Mouse (Mus musculus) MEL (cell line): ENCODE data around the gene Sh2d3c. TPM values are rescaled to one million over a fixed set of nuclear protein-coding genes. Genes with fewer than 3 reads are reported as not detected.

Experiments
- DNase-seq: peaks from one replicate; pipeline ENCODE4 v3.0.0; 2011; ENCODE audit warnings: low read depth, low spot score
- H3K27ac ChIP-seq: 2 replicates; pipeline ENCODE4 v1.5.1; 2012; ENCODE audit warnings: low read depth, mild to moderate bottlenecking, control low read depth, low read length, moderate library complexity; ENCODE audit not compliant: control insufficient read depth
- H3K27me3 ChIP-seq, 2 experiments: fragments of 150-350 bp in 1 of 2; sonication (generic) in 1 of 2; 2 replicates each; pipeline ENCODE4 v1.6.1; 2012; ENCODE audit warnings: low read length in 2 of 2, mild to moderate bottlenecking in 2 of 2, improper control_type of control experiment in 1 of 2, moderate library complexity in 1 of 2; ENCODE audit not compliant: insufficient read depth in 2 of 2, control insufficient read depth in 1 of 2
- H3K36me3 ChIP-seq, 2 experiments: 2 replicates each; pipeline ENCODE4 v1.6.1; 2012 to 2014; ENCODE audit warnings: low read length in 2 of 2, improper control_type of control experiment in 1 of 2, inconsistent platforms in 1 of 2, mild to moderate bottlenecking in 1 of 2; ENCODE audit not compliant: insufficient read depth in 2 of 2, control insufficient read depth in 1 of 2
- H3K4me1 ChIP-seq, 2 experiments: fragments of 150-350 bp in 1 of 2; sonication (generic) in 1 of 2; 2 replicates each; pipeline ENCODE4 v1.6.1; 2012; ENCODE audit warnings: low read length in 2 of 2, improper control_type of control experiment in 1 of 2, mild to moderate bottlenecking in 1 of 2; ENCODE audit not compliant: insufficient read depth in 2 of 2, control insufficient read depth in 1 of 2
- H3K4me3 ChIP-seq, 2 experiments: fragments of 150-350 bp in 1 of 2; sonication (generic) in 1 of 2; 2 replicates each; pipeline ENCODE4 v1.5.1; 2012; ENCODE audit warnings: low read depth in 2 of 2, low read length in 2 of 2, mild to moderate bottlenecking in 2 of 2, moderate library complexity in 2 of 2, control low read depth in 1 of 2, improper control_type of control experiment in 1 of 2; ENCODE audit not compliant: control insufficient read depth in 1 of 2, insufficient read depth in 1 of 2
- H3K79me2 ChIP-seq: 2 replicates; pipeline ENCODE4 v1.6.1; 2012; ENCODE audit warnings: mild to moderate bottlenecking, low read length, moderate library complexity; ENCODE audit not compliant: control insufficient read depth, poor library complexity, insufficient read depth
- H3K9ac ChIP-seq: 2 replicates; pipeline ENCODE4 v1.6.1; 2012; ENCODE audit warnings: low read depth, mild to moderate bottlenecking, control low read depth, low read length, moderate library complexity; ENCODE audit not compliant: control insufficient read depth, poor library complexity, severe bottlenecking
- H3K9me3 ChIP-seq: fragments of 150-350 bp; sonication (generic); replicated peaks from 2 replicates; pipeline ENCODE4 v1.6.1; 2012; ENCODE audit warnings: mild to moderate bottlenecking, low read length, improper control_type of control experiment, moderate library complexity; ENCODE audit not compliant: insufficient read depth
- CHD1 ChIP-seq: IDR thresholded peaks from 2 replicates; pipeline ENCODE4 v1.6.1; 2012; ENCODE audit warnings: low read depth, mild to moderate bottlenecking, inconsistent platforms, low read length, improper control_type of control experiment
- CTCF ChIP-seq, 3 experiments: IDR thresholded peaks in 2 of 3; conservative IDR thresholded peaks in 1 of 3; 2 replicates each; pipeline ENCODE4 v1.5.1; 2011 to 2012; ENCODE audit warnings: low read length in 3 of 3, low read depth in 2 of 3, mild to moderate bottlenecking in 2 of 3, improper control_type of control experiment in 1 of 3, inconsistent platforms in 1 of 3, mixed read lengths in 1 of 3, moderate library complexity in 1 of 3; ENCODE audit not compliant: control insufficient read depth in 1 of 3, insufficient read depth in 1 of 3, poor library complexity in 1 of 3, severe bottlenecking in 1 of 3
- E2F4 ChIP-seq: IDR thresholded peaks from 2 replicates; pipeline ENCODE4 v1.6.1; 2011; ENCODE audit warnings: low read depth, low read length, improper control_type of control experiment, borderline replicate concordance
- HCFC1 ChIP-seq: IDR thresholded peaks from 2 replicates; pipeline ENCODE4 v1.6.1; 2012; ENCODE audit warnings: low read depth, mild to moderate bottlenecking, inconsistent platforms, low read length, improper control_type of control experiment, moderate library complexity
- MAFK ChIP-seq: IDR thresholded peaks from 2 replicates; pipeline ENCODE4 v1.6.1; 2011; ENCODE audit warnings: low read depth, mild to moderate bottlenecking, low read length, improper control_type of control experiment, borderline replicate concordance
- MAX ChIP-seq: IDR thresholded peaks from 2 replicates; pipeline ENCODE4 v1.6.1; 2011; ENCODE audit warnings: low read length, improper control_type of control experiment
- MXI1 ChIP-seq: IDR thresholded peaks from 2 replicates; pipeline ENCODE4 v1.6.1; 2011; ENCODE audit warnings: mild to moderate bottlenecking, low read depth, low read length, improper control_type of control experiment
- MYB ChIP-seq: IDR thresholded peaks from 2 replicates; pipeline ENCODE4 v1.6.1; 2011; ENCODE audit warnings: mild to moderate bottlenecking, low read depth, low read length, improper control_type of control experiment
- MYC ChIP-seq: IDR thresholded peaks from 2 replicates; pipeline ENCODE4 v1.6.1; 2011; ENCODE audit warnings: low read depth, mild to moderate bottlenecking, low read length, improper control_type of control experiment, moderate library complexity
- NELFE ChIP-seq: IDR thresholded peaks from 2 replicates; pipeline ENCODE4 v1.6.1; 2011; ENCODE audit warnings: low read depth, low read length, improper control_type of control experiment
- NRF1 ChIP-seq: IDR thresholded peaks from 2 replicates; pipeline ENCODE4 v1.6.1; 2014; ENCODE audit warnings: low read depth, mild to moderate bottlenecking, inconsistent platforms, low read length, improper control_type of control experiment, moderate library complexity; ENCODE audit not compliant: poor library complexity, insufficient read depth, severe bottlenecking
- POLR2A ChIP-seq, 2 experiments: IDR thresholded peaks; 2 replicates each; pipeline ENCODE4 v1.6.1; 2011 to 2012; ENCODE audit warnings: low read length in 2 of 2, mild to moderate bottlenecking in 2 of 2, control low read depth in 1 of 2, improper control_type of control experiment in 1 of 2, low read depth in 1 of 2, moderate library complexity in 1 of 2; ENCODE audit not compliant: control insufficient read depth in 1 of 2, insufficient read depth in 1 of 2, poor library complexity in 1 of 2
- POLR2AphosphoS2 ChIP-seq: IDR thresholded peaks from 2 replicates; pipeline ENCODE4 v1.6.1; 2011; ENCODE audit warnings: low read length, improper control_type of control experiment
- RCOR1 ChIP-seq: IDR thresholded peaks from 2 replicates; pipeline ENCODE4 v1.6.1; 2012; ENCODE audit warnings: low read depth, mild to moderate bottlenecking, inconsistent platforms, low read length, improper control_type of control experiment
- TBP ChIP-seq: IDR thresholded peaks from 2 replicates; pipeline ENCODE4 v1.8.0; 2011; ENCODE audit warnings: low read depth, low read length, improper control_type of control experiment
- USF1 ChIP-seq: IDR thresholded peaks from 2 replicates; pipeline ENCODE4 v1.6.1; 2014; ENCODE audit warnings: low read depth, mild to moderate bottlenecking, inconsistent platforms, low read length, improper control_type of control experiment, moderate library complexity
- ZKSCAN1 ChIP-seq: IDR thresholded peaks from 2 replicates; pipeline ENCODE4 v1.6.1; 2012; ENCODE audit warnings: low read depth, mild to moderate bottlenecking, inconsistent platforms, low read length, improper control_type of control experiment, moderate library complexity
- polyA plus RNA-seq, 2 experiments: library from polyadenylated mRNA; stranded (reverse) in 1 of 2; unstranded in 1 of 2; fragments of >175 nt in 1 of 2; fragments of >200 nt in 1 of 2; gene quantifications; 2 replicates each; pipeline versions ENCODE4 v1.2.1 to v1.2.4; 2012; ENCODE audit warnings: low replicate concordance in 2 of 2, low read depth in 1 of 2; ENCODE audit not compliant: insufficient read length in 2 of 2, insufficient read depth in 1 of 2, missing spikeins in 1 of 2
- total RNA-seq: library from RNA; depleted of rRNA; stranded (reverse); fragments of 300-350 nt; gene quantifications from 2 replicates; pipeline ENCODE4 v1.2.3, GENCODE M21; 2012

Gene Sh2d3c
- total and polyA plus RNA-seq, 3 experiments: 0.19 to 0.43 TPM; not detected in 1

DNA sequence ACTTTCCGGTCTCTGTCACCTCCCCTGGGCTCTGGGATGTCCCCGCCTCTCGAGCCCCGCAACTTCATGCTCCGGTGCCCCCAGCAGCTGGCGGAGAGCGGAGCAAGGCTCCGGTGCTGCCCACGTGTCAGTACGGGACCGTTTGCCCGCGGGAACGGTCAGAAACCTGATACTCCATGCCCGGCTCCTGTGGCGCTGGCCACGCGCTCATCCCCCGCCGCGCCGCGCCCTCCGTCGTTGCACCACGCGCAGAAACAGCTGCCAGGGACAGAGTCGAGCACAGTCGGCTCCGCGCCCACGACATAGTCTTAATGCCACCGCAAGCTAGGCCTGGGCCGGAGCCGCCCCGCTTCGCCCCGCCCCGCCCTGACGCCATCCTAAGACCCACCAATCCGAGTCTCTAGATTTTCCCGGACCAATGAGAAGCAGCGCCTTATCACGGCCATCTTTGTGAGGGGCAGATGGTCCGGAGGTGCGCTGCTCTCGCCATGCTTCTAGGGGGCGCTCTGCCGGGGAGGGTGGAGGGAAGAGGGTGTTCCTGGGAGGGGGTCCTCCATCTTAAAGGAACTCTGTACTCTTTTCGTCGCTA is 26.9 kb upstream of the Sh2d3c start (continued):
- TF ChIP-seq USF1 (peak; percentile 22; the same call in 1 of the 2 replicates), MAX (peak; percentile 84), POLR2A (IDR thresholded peaks at IDR 0.05; ENCODE audit: control insufficient read depth in 1 of 2, insufficient read depth in 1 of 2, low read depth in 1 of 2, low read length in 2 of 2, poor library complexity in 1 of 2) (peak; percentile 95 to 98), MYC (peak; percentile 77; the same call in 1 of the 2 replicates), ZKSCAN1 (no peak)

DNA sequence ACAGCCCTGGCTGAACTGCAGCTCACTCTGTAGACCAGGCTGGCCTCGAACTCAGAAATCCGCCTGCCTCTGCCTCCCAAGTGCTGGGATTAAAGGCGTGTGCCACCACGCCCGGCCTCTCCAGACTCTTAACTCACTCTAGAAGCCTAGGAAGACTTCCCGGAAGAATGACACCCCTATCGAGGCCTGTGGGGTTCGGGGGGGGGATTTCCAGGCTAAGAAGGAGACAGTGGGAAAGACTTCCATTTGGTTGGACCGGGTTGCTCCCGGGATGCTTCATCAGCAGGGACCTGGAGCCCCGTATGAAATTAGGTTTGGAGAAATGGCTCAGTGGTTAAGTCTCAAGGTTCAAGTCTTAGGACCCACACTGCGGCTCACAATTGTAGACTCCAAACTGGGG is 26.2 kb upstream of the Sh2d3c start:
- TF ChIP-seq MAFK: no peak
- TF ChIP-seq E2F4: no peak
- no peak for TF ChIP-seq TBP
- TF ChIP-seq RCOR1: no peak
- no peak for TF ChIP-seq POLR2AphosphoS2
- TF ChIP-seq MXI1: no peak
- Histone ChIP-seq H3K9me3 (no peaks in the 10 kb centered on the region), H3K4me3 (peak overlapping the region in 1 of 2 experiments; percentile 64; a peak in 2 of 4 replicates), H3K79me2 (peaks cover 15% of the 10 kb centered on the region), H3K9ac (peak overlapping the region; percentile 68; the same call in 1 of the 2 replicates), H3K27ac (no peak overlapping the region), H3K4me1 (peaks cover 0 to 15% of the 10 kb centered on the region in 2 experiments; a peak in 2 of 4 replicates), H3K36me3 (peaks cover 0 to 10% of the 10 kb centered on the region in 2 experiments; a peak in 2 of 4 replicates), H3K27me3 (no peaks in the 10 kb centered on the region)
- no peak for DNase-seq

DNA sequence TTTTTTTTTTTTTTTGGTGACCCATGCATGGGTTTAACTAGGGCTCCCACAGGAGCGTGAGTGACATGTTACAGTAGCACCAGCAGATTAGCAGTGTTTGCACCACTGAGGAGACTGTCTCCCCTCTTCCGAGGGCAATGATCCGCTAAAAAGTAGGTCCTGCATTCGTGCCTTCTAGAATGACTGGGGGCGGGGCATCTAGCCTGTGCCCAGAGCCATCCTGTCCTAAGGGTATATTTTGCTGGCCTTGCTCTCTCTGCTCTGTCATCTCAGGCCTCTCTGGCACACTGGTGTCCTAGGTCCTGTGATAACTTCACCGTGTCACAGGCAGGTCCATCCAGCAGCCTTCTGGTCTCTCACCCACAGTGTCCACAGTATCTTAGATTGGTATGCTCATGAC is 21.2 kb upstream of the Sh2d3c start:
- Histone ChIP-seq H3K9me3 (no peaks in the 10 kb centered on the region), H3K27ac (no peak overlapping the region), H3K36me3 (no peaks in the 10 kb centered on the region), H3K9ac (no peak overlapping the region), H3K27me3 (no peaks in the 10 kb centered on the region), H3K4me3 (no peak overlapping the region), H3K4me1 (no peaks in the 10 kb centered on the region), H3K79me2 (no peaks in the 10 kb centered on the region)
- no peak for DNase-seq
- TF ChIP-seq CTCF (IDR thresholded peaks at IDR 0.05 in 2 of 3, conservative IDR thresholded peaks at IDR 0.05 in 1 of 3; ENCODE audit: control insufficient read depth in 1 of 3, insufficient read depth in 1 of 3, low read depth in 2 of 3, low read length in 3 of 3, poor library complexity in 1 of 3, severe bottlenecking in 1 of 3) (no peak), MYB (no peak), CHD1 (no peak), NELFE (no peak), MAX (no peak), NRF1 (no peak), HCFC1 (no peak)
